Mouse (Mus musculus) midbrain, embryonic 15.5 days (tissue): ENCODE data around the gene Vars2. TPM values are rescaled to one million over a fixed set of nuclear protein-coding genes. Genes with fewer than 3 reads are reported as not detected.

Experiments
- ATAC-seq: fragments of 200-750 bp; cut with Nextera tagmentation; replicated peaks from 2 replicates; pipeline ENCODE4 v1.8.0; 2017; ENCODE audit warnings: moderate TSS enrichment
- H3K27ac ChIP-seq: fragments of 300-500 bp; sonication (generic); 2 replicates; pipeline ENCODE4 v1.5.1; 2015; ENCODE audit warnings: mild to moderate bottlenecking, inconsistent platforms
- H3K27me3 ChIP-seq: fragments of 300-500 bp; sonication (generic); replicated peaks from 2 replicates; pipeline ENCODE4 v1.6.1; 2015; ENCODE audit warnings: inconsistent platforms
- H3K36me3 ChIP-seq: fragments of 300-500 bp; sonication (generic); replicated peaks from 2 replicates; pipeline ENCODE4 v1.6.1; 2015; ENCODE audit warnings: inconsistent platforms
- H3K4me1 ChIP-seq: fragments of 300-500 bp; sonication (generic); 2 replicates; pipeline ENCODE4 v1.6.1; 2015; ENCODE audit warnings: inconsistent platforms
- H3K4me2 ChIP-seq: fragments of 300-500 bp; sonication (generic); 2 replicates; pipeline ENCODE4 v1.6.1; 2015; ENCODE audit warnings: inconsistent platforms, mild to moderate bottlenecking, moderate library complexity
- H3K4me3 ChIP-seq: fragments of 300-500 bp; sonication (generic); 2 replicates; pipeline ENCODE4 v1.5.1; 2015; ENCODE audit warnings: mild to moderate bottlenecking, inconsistent platforms
- H3K9ac ChIP-seq: fragments of 300-500 bp; sonication (generic); 2 replicates; pipeline ENCODE4 v1.6.1; 2015; ENCODE audit warnings: mild to moderate bottlenecking, inconsistent platforms
- H3K9me3 ChIP-seq: fragments of 300-500 bp; sonication (generic); 2 replicates; pipeline ENCODE4 v1.6.1; 2016; ENCODE audit warnings: inconsistent platforms
- WGBS: fragments of 180-500 bp; shearing (Covaris S2); methylation state at CpG from one replicate; pipeline ENCODE4 v1.1.7; 2015; ENCODE audit warnings: mixed read lengths; 5-methylcytosine and 5-hydroxymethylcytosine counted together
- polyA plus RNA-seq: library from polyadenylated mRNA; unstranded; fragments of >200 nt; fragmentation: Nextera tagmentation; extraction: Ambion mirVana; gene quantifications from 2 replicates; pipeline ENCODE4 v1.2.1, GENCODE M21; 2015

Vars2 gene
- polyA plus RNA-seq, 1 experiment from 2014 or later: 16.5 TPM

GRCm38 (mm10) chr17:35649429-35649828 is 18.0 kb downstream of the Vars2 start:
- H3K27ac ChIP-seq: no peak overlapping the region
- H3K27me3 ChIP-seq: no peaks in the 10 kb centered on the region
- no peak for ATAC-seq
- H3K36me3 ChIP-seq: no peaks in the 10 kb centered on the region
- H3K4me3 ChIP-seq: no peak overlapping the region
- no peak overlapping the region for H3K9ac ChIP-seq
- H3K4me2 ChIP-seq: no peak overlapping the region
- 71% methylated on average over 2 of the region's 2 CpGs for WGBS
- H3K9me3 ChIP-seq: no peaks in the 10 kb centered on the region
- H3K4me1 ChIP-seq: no peaks in the 10 kb centered on the region

- WGBS: 70% methylated on average over 13 of the region's 13 CpGs
- no peak within 1 kb of the TSS for H3K9ac ChIP-seq
Observed at GRCm38 (mm10) chr17:35643609-35644236, 23.7 kb downstream of the Vars2 start, which contains the start of gene Mucl3. TSS of gene Mucl3 (minus strand) at chr17:35643695.

DNA sequence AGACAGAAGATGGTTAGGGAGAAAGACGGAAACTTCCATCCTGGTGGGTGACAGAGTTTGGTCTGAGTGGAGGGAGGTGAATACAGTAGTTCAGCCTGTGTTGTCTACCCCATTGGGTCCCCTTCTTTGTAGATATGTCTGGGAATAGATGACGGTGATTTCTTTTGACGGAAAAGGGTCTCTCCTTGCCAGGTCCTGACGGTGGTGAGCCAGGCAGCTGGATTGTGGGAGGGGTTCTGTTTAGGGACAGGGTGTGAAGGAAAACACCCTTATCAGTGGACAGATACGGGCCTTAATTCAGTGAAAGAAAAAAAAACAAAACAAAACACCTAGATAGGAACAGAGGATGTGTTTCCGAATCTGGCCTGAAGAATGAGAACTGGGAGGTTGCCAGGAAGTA is 28.0 kb downstream of the Vars2 start:
- H3K9ac ChIP-seq: no peak overlapping the region
- H3K36me3 ChIP-seq: no peaks in the 10 kb centered on the region
- H3K4me1 ChIP-seq: no peaks in the 10 kb centered on the region
- peaks cover 8% of the 10 kb centered on the region for H3K27me3 ChIP-seq
- H3K4me2 ChIP-seq: no peak overlapping the region
- H3K27ac ChIP-seq: no peak overlapping the region
- ATAC-seq: no peak
- H3K9me3 ChIP-seq: no peaks in the 10 kb centered on the region
- no peak overlapping the region for H3K4me3 ChIP-seq
- WGBS: 88% methylated on average over 6 of the region's 6 CpGs

More at GRCm38 (mm10) chr17:35643609-35644236, 23.7 kb downstream of the Vars2 start, which contains the start of gene Mucl3:
- ATAC-seq: no peak
- Histone ChIP-seq H3K4me2 (no peak within 1 kb of the TSS), H3K9me3 (no peaks in the 10 kb centered on the region), H3K4me3 (no peak within 1 kb of the TSS), H3K4me1 (no peaks in the 10 kb centered on the region), H3K27me3 (no peaks in the 10 kb centered on the region), H3K36me3 (no peaks in the 10 kb centered on the region), H3K27ac (no peak within 1 kb of the TSS)

DNA sequence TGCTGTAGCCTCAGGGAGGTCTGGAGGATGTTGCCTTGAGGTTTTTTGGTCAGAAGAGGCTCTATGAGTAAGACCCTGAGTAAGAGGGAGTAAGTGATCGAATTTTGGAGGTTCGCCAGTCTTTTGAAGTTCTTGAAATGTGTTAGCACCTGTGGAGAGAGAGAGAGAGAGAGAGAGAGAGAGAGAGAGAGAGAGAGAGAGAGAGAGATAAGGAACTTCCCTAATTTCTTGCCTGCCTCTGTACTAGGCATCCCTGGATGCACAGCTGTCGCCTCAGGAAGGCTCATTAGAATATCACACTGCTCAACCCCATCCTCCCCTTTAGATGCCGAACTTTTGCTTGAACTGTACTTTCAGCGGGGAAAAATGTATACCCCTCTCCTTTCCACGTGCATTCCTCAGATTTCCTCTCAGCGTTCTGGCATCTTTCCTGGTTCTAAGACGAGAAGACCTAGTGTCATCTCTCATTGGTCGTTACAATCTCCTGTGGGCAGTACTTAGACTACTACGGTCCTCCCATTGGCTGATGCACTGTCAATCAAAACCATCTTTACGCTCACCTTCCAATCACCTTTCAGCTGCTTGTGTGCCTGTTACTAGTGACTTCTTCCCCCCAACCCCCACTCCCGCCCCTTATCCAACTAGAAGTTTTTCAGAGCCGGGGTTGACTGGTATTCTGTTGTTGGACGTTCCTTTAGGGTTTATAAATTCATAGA is 28.8 kb downstream of the Vars2 start:
- peak; percentile 82 for ATAC-seq
- H3K27me3 ChIP-seq: peaks cover 8% of the 10 kb centered on the region
- H3K9me3 ChIP-seq: no peaks in the 10 kb centered on the region
- WGBS: 27% methylated on average over 14 of the region's 14 CpGs
- H3K4me2 ChIP-seq: peak overlapping the region; percentile 30
- no peaks in the 10 kb centered on the region for H3K36me3 ChIP-seq
- no peak overlapping the region for H3K4me3 ChIP-seq
- no peak overlapping the region for H3K27ac ChIP-seq
- no peaks in the 10 kb centered on the region for H3K4me1 ChIP-seq
- no peak overlapping the region for H3K9ac ChIP-seq

DNA sequence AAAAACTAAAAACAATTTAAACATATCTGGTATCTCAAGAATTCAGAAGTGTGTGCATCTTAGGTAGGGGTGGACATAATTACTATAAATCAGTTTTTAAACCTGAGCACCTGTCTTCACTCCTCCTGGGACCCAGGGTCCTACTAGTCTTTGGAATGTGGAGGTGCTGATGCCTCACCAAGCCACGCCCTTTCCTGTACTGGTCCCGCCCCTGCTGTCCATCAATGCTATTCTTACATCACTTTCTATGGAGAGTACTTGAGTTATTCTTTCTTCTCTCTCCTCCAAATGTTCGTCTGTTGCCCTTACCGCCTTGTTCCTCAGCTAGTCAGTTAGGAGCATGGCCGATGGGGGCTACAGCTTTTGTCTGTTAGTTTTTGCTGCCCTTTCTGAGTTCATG is 31.0 kb downstream of the Vars2 start:
- no peak; the same call in 1 of the 2 replicates for ATAC-seq

DNA sequence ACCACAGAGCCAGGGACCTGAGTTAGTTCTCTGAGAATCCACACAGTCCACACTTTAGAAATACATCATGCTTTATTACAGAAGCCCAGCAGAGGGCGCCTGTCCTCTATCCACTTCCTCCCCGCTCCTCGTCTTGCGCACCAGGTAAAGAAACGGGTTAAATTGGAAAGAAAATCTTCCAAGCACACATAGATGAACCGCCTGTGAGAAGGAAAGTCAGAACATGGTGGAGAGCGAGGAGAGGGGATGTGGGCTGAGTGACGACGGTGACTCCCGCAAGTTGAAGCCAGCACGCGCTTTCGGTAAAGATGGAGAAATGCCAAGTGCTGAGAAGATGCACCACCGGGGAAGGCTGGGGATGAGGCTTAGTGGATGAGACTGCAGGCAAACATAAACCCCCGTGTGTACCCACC is 31.7 kb downstream of the Vars2 start:
- peak overlapping the region; percentile 63 for H3K27ac ChIP-seq
- H3K4me3 ChIP-seq: peak overlapping the region; percentile 43
- H3K4me1 ChIP-seq: no peaks in the 10 kb centered on the region
- peak; percentile 81 for ATAC-seq
- H3K9me3 ChIP-seq: no peaks in the 10 kb centered on the region
- H3K27me3 ChIP-seq: peaks cover 8% of the 10 kb centered on the region
- under 1% methylated on average over 15 of the region's 15 CpGs for WGBS
- H3K4me2 ChIP-seq: peak overlapping the region; percentile 74
- no peaks in the 10 kb centered on the region for H3K36me3 ChIP-seq
- peak overlapping the region; percentile 46 for H3K9ac ChIP-seq

More for the DNA sequence above, 31.0 kb downstream of the Vars2 start:
- Histone ChIP-seq H3K27me3 (peaks cover 8% of the 10 kb centered on the region), H3K27ac (no peak overlapping the region), H3K9ac (no peak overlapping the region), H3K4me1 (no peaks in the 10 kb centered on the region), H3K9me3 (no peaks in the 10 kb centered on the region), H3K36me3 (no peaks in the 10 kb centered on the region), H3K4me3 (no peak overlapping the region), H3K4me2 (peak overlapping the region; percentile 74; the same call in 1 of the 2 replicates)
- 39% methylated on average over 5 of the region's 5 CpGs for WGBS

- no peak overlapping the region for H3K4me3 ChIP-seq
- no peaks in the 10 kb centered on the region for H3K36me3 ChIP-seq
- no peak overlapping the region for H3K9ac ChIP-seq
- no peak overlapping the region for H3K4me2 ChIP-seq
- no peaks in the 10 kb centered on the region for H3K4me1 ChIP-seq
- H3K27me3 ChIP-seq: peaks cover 8% of the 10 kb centered on the region
- H3K27ac ChIP-seq: no peak overlapping the region
- no peaks in the 10 kb centered on the region for H3K9me3 ChIP-seq
- 87% methylated on average over 3 of the region's 3 CpGs for WGBS
- no peak for ATAC-seq
Observed at GRCm38 (mm10) chr17:35635202-35635601, 32.2 kb downstream of the Vars2 start.

DNA sequence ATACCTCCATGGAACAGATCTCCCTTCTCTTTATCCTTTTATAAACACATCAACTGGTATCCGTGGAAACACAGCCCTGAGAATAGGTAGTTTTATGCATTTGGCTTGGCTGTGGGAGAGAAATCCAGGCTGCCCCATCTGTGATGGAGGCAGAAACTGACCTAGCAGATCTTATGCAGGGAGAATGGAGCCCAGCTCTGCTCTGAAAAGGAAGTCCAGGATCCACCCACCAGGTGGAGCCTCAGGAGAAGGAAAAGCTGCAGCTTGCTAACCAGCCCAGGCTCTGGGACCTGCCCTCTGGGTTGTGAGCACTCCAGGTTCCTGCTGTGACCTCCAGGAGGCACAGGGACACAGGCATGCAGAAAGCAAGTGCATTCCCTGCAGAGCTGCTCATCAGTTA is 33.4 kb downstream of the Vars2 start:
- 0 out of 2 replicates have a peak, but pooled peaks have one; percentile 34 for ATAC-seq
- H3K9ac ChIP-seq: no peak overlapping the region
- peaks cover 8% of the 10 kb centered on the region for H3K27me3 ChIP-seq
- no peaks in the 10 kb centered on the region for H3K36me3 ChIP-seq
- no peak overlapping the region for H3K4me3 ChIP-seq
- no peak overlapping the region for H3K4me2 ChIP-seq
- 14% methylated on average over 1 of the region's 1 CpGs for WGBS
- H3K27ac ChIP-seq: no peak overlapping the region
- no peaks in the 10 kb centered on the region for H3K4me1 ChIP-seq
- no peaks in the 10 kb centered on the region for H3K9me3 ChIP-seq

GRCm38 (mm10) chr17:35626537-35626936 is 40.9 kb downstream of the Vars2 start, which contains the start of gene Gm9573:
TSS of gene Gm9573 (minus strand) at chr17:35626637.
- 86% methylated on average over 7 of the region's 7 CpGs for WGBS
- no peaks in the 10 kb centered on the region for H3K4me1 ChIP-seq
- H3K9me3 ChIP-seq: no peaks in the 10 kb centered on the region
- no peak within 1 kb of the TSS for H3K9ac ChIP-seq
- no peaks in the 10 kb centered on the region for H3K36me3 ChIP-seq
- no peak within 1 kb of the TSS for H3K4me3 ChIP-seq
- no peaks in the 10 kb centered on the region for H3K27me3 ChIP-seq
- H3K4me2 ChIP-seq: no peak within 1 kb of the TSS
- ATAC-seq: no peak
- H3K27ac ChIP-seq: no peak within 1 kb of the TSS

DNA sequence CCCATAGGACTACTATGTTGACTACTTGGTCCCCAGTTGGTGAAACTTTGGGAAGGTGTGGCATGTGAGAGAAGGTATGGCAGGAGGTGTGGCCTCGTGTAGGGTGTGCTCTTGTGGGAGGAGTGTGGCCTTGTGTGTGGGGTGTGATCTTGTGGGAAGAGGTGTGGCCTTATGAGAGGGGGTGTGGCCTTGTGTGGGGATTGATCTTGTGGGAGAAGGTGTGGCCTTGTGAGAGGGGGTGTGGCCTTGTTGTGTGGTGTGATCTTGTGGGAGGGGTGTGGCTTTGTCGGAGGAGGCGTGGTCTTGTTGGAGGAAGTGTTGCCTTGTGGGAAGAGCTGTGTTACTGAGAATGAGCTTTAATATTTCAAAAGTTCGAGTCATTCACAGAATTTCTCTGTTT is 50.3 kb downstream of the Vars2 start:
- no peak overlapping the region for H3K9ac ChIP-seq
- H3K27ac ChIP-seq: no peak overlapping the region
- ATAC-seq: no peak
- no peak overlapping the region for H3K4me3 ChIP-seq
- no peak overlapping the region for H3K4me2 ChIP-seq
- no peaks in the 10 kb centered on the region for H3K9me3 ChIP-seq
- H3K4me1 ChIP-seq: no peaks in the 10 kb centered on the region
- 78% methylated on average over 4 of the region's 4 CpGs for WGBS
- H3K27me3 ChIP-seq: no peaks in the 10 kb centered on the region
- H3K36me3 ChIP-seq: no peaks in the 10 kb centered on the region
